Mouse (Mus musculus): ENCODE measurements around the gene Zfp593. TPM values are rescaled to one million over a fixed set of nuclear protein-coding genes. Genes with fewer than 3 reads are reported as not detected.

Zfp593 gene
- 2.9 and 3.2 TPM in 2 replicates for total RNA-seq (2014; rRNA removed)
- polyA plus RNA-seq (2012; rRNA removed), result 4.6 and 6.8 TPM in 2 replicates

GRCm38 (mm10) chr4:134245148-134245843, at the start of gene Zfp593:
Gene Zfp593 (minus strand): TSS chr4:134245592.
- DNase-seq (ENCODE audit: extremely low read depth, low read depth, low spot score), result peak; percentile 55
- Histone ChIP-seq H3K27me3 (ENCODE audit: control insufficient read depth, insufficient read depth, low read length) (no peaks in the 10 kb centered on the region; the same call in 1 of the 2 replicates), H3K4me1 (ENCODE audit: control insufficient read depth, insufficient read depth, low read length) (no peaks in the 10 kb centered on the region), H3K9ac (ENCODE audit: low read depth, low read length) (peak within 1 kb of the TSS; percentile 82), H3K36me3 (ENCODE audit: control insufficient read depth, insufficient read depth, low read length) (no peaks in the 10 kb centered on the region), H3K4me3 (ENCODE audit: insufficient read depth, low read depth, low read length) (peak within 1 kb of the TSS; percentile 85), H3K79me2 (ENCODE audit: control insufficient read depth, insufficient read depth, low read length) (no peaks in the 10 kb centered on the region), H3K27ac (replicated peaks; ENCODE audit: insufficient read depth, low read depth, low read length) (no peak within 1 kb of the TSS)
- WGBS, result under 1% methylated on average over 60 of the region's 60 CpGs
- TF ChIP-seq POLR2A (IDR thresholded peaks at IDR 0.05; ENCODE audit: extremely low read depth, insufficient read depth, low read length) (no peak), CTCF (IDR thresholded peaks at IDR 0.05; ENCODE audit: low read depth, low read length) (peak; percentile 84)

- Histone ChIP-seq H3K9ac (ENCODE audit: low read depth, low read length) (no peak overlapping the region), H3K27me3 (ENCODE audit: control insufficient read depth, insufficient read depth, low read length) (0 out of 2 replicates have a peak, but pooled peaks cover 2% of the 10 kb centered on the region), H3K27ac (replicated peaks; ENCODE audit: insufficient read depth, low read depth, low read length) (no peak overlapping the region), H3K36me3 (ENCODE audit: control insufficient read depth, insufficient read depth, low read length) (no peaks in the 10 kb centered on the region), H3K79me2 (ENCODE audit: control insufficient read depth, insufficient read depth, low read length) (no peaks in the 10 kb centered on the region), H3K4me3 (ENCODE audit: insufficient read depth, low read depth, low read length) (no peak overlapping the region), H3K4me1 (ENCODE audit: control insufficient read depth, insufficient read depth, low read length) (no peaks in the 10 kb centered on the region)
- DNase-seq (ENCODE audit: extremely low read depth, low read depth, low spot score), result no peak
- WGBS, result 62% methylated on average over 9 of the region's 9 CpGs
- TF ChIP-seq CTCF (IDR thresholded peaks at IDR 0.05; ENCODE audit: low read depth, low read length), result no peak
- no peak for TF ChIP-seq POLR2A (IDR thresholded peaks at IDR 0.05; ENCODE audit: extremely low read depth, insufficient read depth, low read length)
Observed at GRCm38 (mm10) chr4:134293692-134294163, 48.3 kb upstream of the Zfp593 start.

- WGBS, result 67% methylated on average over 18 of the region's 18 CpGs
- Histone ChIP-seq H3K27ac (replicated peaks; ENCODE audit: insufficient read depth, low read depth, low read length) (no peak overlapping the region), H3K79me2 (ENCODE audit: control insufficient read depth, insufficient read depth, low read length) (no peaks in the 10 kb centered on the region), H3K27me3 (ENCODE audit: control insufficient read depth, insufficient read depth, low read length) (0 out of 2 replicates have a peak, but pooled peaks cover 2% of the 10 kb centered on the region), H3K4me3 (ENCODE audit: insufficient read depth, low read depth, low read length) (no peak overlapping the region), H3K36me3 (ENCODE audit: control insufficient read depth, insufficient read depth, low read length) (no peaks in the 10 kb centered on the region), H3K4me1 (ENCODE audit: control insufficient read depth, insufficient read depth, low read length) (0 out of 2 replicates have a peak, but pooled peaks cover 3% of the 10 kb centered on the region), H3K9ac (ENCODE audit: low read depth, low read length) (no peak overlapping the region)
- no peak for DNase-seq (ENCODE audit: extremely low read depth, low read depth, low spot score)
- no peak for TF ChIP-seq POLR2A (IDR thresholded peaks at IDR 0.05; ENCODE audit: extremely low read depth, insufficient read depth, low read length)
- TF ChIP-seq CTCF (IDR thresholded peaks at IDR 0.05; ENCODE audit: low read depth, low read length), result no peak
Observed at GRCm38 (mm10) chr4:134293061-134293691, 47.8 kb upstream of the Zfp593 start.

- Histone ChIP-seq H3K4me1 (ENCODE audit: control insufficient read depth, insufficient read depth, low read length) (0 out of 2 replicates have a peak, but pooled peaks cover 3% of the 10 kb centered on the region), H3K27ac (replicated peaks; ENCODE audit: insufficient read depth, low read depth, low read length) (no peak overlapping the region), H3K36me3 (ENCODE audit: control insufficient read depth, insufficient read depth, low read length) (no peaks in the 10 kb centered on the region), H3K27me3 (ENCODE audit: control insufficient read depth, insufficient read depth, low read length) (0 out of 2 replicates have a peak, but pooled peaks cover 2% of the 10 kb centered on the region), H3K79me2 (ENCODE audit: control insufficient read depth, insufficient read depth, low read length) (no peaks in the 10 kb centered on the region), H3K9ac (ENCODE audit: low read depth, low read length) (no peak overlapping the region), H3K4me3 (ENCODE audit: insufficient read depth, low read depth, low read length) (no peak overlapping the region)
- peak; percentile 48 for DNase-seq (ENCODE audit: extremely low read depth, low read depth, low spot score)
- TF ChIP-seq CTCF (IDR thresholded peaks at IDR 0.05; ENCODE audit: low read depth, low read length) (peak; percentile 95), POLR2A (IDR thresholded peaks at IDR 0.05; ENCODE audit: extremely low read depth, insufficient read depth, low read length) (no peak)
- WGBS, result 21% methylated on average over 7 of the region's 7 CpGs
Observed at GRCm38 (mm10) chr4:134292067-134292466, 46.7 kb upstream of the Zfp593 start.

GRCm38 (mm10) chr4:134288397-134289256, 43.2 kb upstream of the Zfp593 start:
- Histone ChIP-seq H3K4me3 (ENCODE audit: insufficient read depth, low read depth, low read length) (no peak overlapping the region; the same call in 1 of the 2 replicates), H3K9ac (ENCODE audit: low read depth, low read length) (no peak overlapping the region), H3K79me2 (ENCODE audit: control insufficient read depth, insufficient read depth, low read length) (peaks cover 4% of the 10 kb centered on the region; the same call in 1 of the 2 replicates), H3K27ac (replicated peaks; ENCODE audit: insufficient read depth, low read depth, low read length) (no peak overlapping the region), H3K4me1 (ENCODE audit: control insufficient read depth, insufficient read depth, low read length) (peaks cover 11% of the 10 kb centered on the region), H3K27me3 (ENCODE audit: control insufficient read depth, insufficient read depth, low read length) (0 out of 2 replicates have a peak, but pooled peaks cover under 1% of the 10 kb centered on the region), H3K36me3 (ENCODE audit: control insufficient read depth, insufficient read depth, low read length) (peaks cover under 1% of the 10 kb centered on the region; the same call in 1 of the 2 replicates)
- TF ChIP-seq POLR2A (IDR thresholded peaks at IDR 0.05; ENCODE audit: extremely low read depth, insufficient read depth, low read length) (no peak), CTCF (IDR thresholded peaks at IDR 0.05; ENCODE audit: low read depth, low read length) (no peak)
- no peak for DNase-seq (ENCODE audit: extremely low read depth, low read depth, low spot score)
- WGBS, result 61% methylated on average over 11 of the region's 11 CpGs
